Mouse (Mus musculus): ENCODE results near the gene Tmem229b.

GRCm38 (mm10) chr12:79035349-79035748, 27.9 kb upstream of the Tmem229b start:
- TF ChIP-seq CTCF (IDR thresholded peaks at IDR 0.05; ENCODE audit: control insufficient read depth, insufficient read depth, insufficient read length) (no peak), USF1 (IDR thresholded peaks at IDR 0.05; ENCODE audit: low read depth) (no peak), MAX (IDR thresholded peaks at IDR 0.05) (no peak), MYOG (IDR thresholded peaks at IDR 0.05; ENCODE audit: control insufficient read depth, extremely low read depth, insufficient read length) (no peak), CEBPB (IDR thresholded peaks at IDR 0.05; ENCODE audit: low read depth) (no peak)
